In the genomic region with DNA sequence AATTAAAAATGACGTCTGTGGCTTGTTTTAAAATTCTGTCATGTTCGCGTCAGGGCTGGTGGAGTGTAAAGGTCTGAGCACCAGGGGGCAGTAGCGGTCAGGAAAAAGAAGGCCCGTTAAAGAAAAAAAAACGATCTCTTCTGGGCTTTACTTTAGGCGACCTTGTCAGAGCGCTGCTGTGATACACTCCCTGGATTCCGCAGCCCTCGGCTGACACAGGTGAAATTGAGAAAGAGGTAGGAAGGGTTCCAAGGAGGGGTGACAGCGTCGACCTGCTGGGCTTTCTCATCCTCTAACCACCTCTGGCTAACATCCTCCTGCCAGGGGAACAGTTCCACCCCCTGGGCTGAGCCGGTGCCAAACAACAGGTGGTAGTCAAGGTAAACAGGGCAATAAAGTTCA, we compare ENCODE assay signal across 8 mouse cellular contexts. TPM values are rescaled to one million over a fixed set of nuclear protein-coding genes. Genes with fewer than 3 reads are reported as not detected.
DNase-seq lines count a peak whose midpoint lies in the region; ATAC-seq and TF ChIP-seq lines count a peak whose summit lies in the region.

No protein-coding gene starts in this region.

- peak overlapping the region; percentile 37; the same call in 1 of the 2 replicates for H3K9ac ChIP-seq in embryonic facial prominence, embryonic 14.5 days (ENCODE audit: low read depth, low read length)
- peak overlapping the region; percentile 58 for H3K9ac ChIP-seq in heart, embryonic 16.5 days (ENCODE audit: low read length)

- no peaks in the 10 kb centered on the region for H3K36me3 ChIP-seq in embryonic facial prominence, embryonic 14.5 days (ENCODE audit: control insufficient read depth, insufficient read depth, low read length)
- H3K36me3 ChIP-seq in heart, embryonic 16.5 days (ENCODE audit: control insufficient read depth, insufficient read depth): no peaks in the 10 kb centered on the region
- no peaks in the 10 kb centered on the region for H3K36me3 ChIP-seq in small intestine, adult 2 months (ENCODE audit: control insufficient read depth, insufficient read depth, low read length)

- peaks cover 3% of the 10 kb centered on the region; the same call in 1 of the 2 replicates for H3K4me1 ChIP-seq in embryonic facial prominence, embryonic 14.5 days (ENCODE audit: control insufficient read depth, insufficient read depth, low read length)
- peaks cover 3% of the 10 kb centered on the region; the same call in 1 of the 2 replicates for H3K4me1 ChIP-seq in heart, embryonic 16.5 days (ENCODE audit: control insufficient read depth, insufficient read depth, low read length)
- no peaks in the 10 kb centered on the region; the same call in 1 of the 2 replicates for H3K4me1 ChIP-seq in small intestine, adult 2 months (ENCODE audit: control insufficient read depth, insufficient read depth, insufficient read length, low read length)

- no peak overlapping the region for H3K27ac ChIP-seq in embryonic facial prominence, embryonic 14.5 days (replicated peaks; ENCODE audit: low read depth, low read length)
- H3K27ac ChIP-seq in heart, embryonic 16.5 days (ENCODE audit: low read length): no peak overlapping the region
- H3K27ac ChIP-seq in small intestine, adult 2 months (ENCODE audit: insufficient read depth, low read depth, low read length): peak overlapping the region; percentile 87

- peak overlapping the region; percentile 53 for H3K4me2 ChIP-seq in embryonic facial prominence, embryonic 14.5 days (ENCODE audit: low read depth, low read length)
- peak overlapping the region; percentile 60 for H3K4me2 ChIP-seq in heart, embryonic 16.5 days (ENCODE audit: low read depth, low read length)

- H3K4me3 ChIP-seq in embryonic facial prominence, embryonic 14.5 days (ENCODE audit: low read depth, low read length): 0 out of 2 replicates have a peak overlapping the region, but pooled peaks have one; percentile 2
- peak overlapping the region; percentile 29 for H3K4me3 ChIP-seq in heart, embryonic 16.5 days (ENCODE audit: low read length)
- H3K4me3 ChIP-seq in small intestine, adult 2 months (ENCODE audit: low read depth, low read length): peak overlapping the region; percentile 70

- ATAC-seq in embryonic facial prominence, embryonic 14.5 days (ENCODE audit: low read depth): peak; percentile 12; the same call in 1 of the 2 replicates
- no peak for ATAC-seq in heart, embryonic 16.5 days (replicated peaks; ENCODE audit: extremely low read depth, insufficient read depth, low FRiP score)
- peak; percentile 68 for ATAC-seq in megakaryocyte, adult 5-6 weeks (ENCODE audit: poor library complexity, severe bottlenecking)

- H3K9me3 ChIP-seq in embryonic facial prominence, embryonic 14.5 days (ENCODE audit: control insufficient read depth, low read length): no peaks in the 10 kb centered on the region
- H3K9me3 ChIP-seq in heart, embryonic 16.5 days (replicated peaks; ENCODE audit: control insufficient read depth, low read length): no peaks in the 10 kb centered on the region

- DNase-seq in adrenal gland, adult 18-20 months (ENCODE audit: low spot score in 2 of 2): peak; percentile 61 to 74
- DNase-seq in adrenal gland, adult 8-10 months: no peak
- DNase-seq in ZHBTc4 (ENCODE audit: low read depth, low spot score): peak; percentile 80
- peak; percentile 73 for DNase-seq in embryonic facial prominence, embryonic 14.5 days (ENCODE audit: low spot score)
- peak; percentile 78 for DNase-seq in kidney, postnatal 14 days

- TF ChIP-seq CTCF in small intestine, adult 2 months (IDR thresholded peaks at IDR 0.05; ENCODE audit: extremely low read depth, insufficient read length, insufficient replicate concordance, low read depth, low read length): peak; percentile 90; the same call in 1 of the 2 replicates

- no peaks in the 10 kb centered on the region for H3K27me3 ChIP-seq in embryonic facial prominence, embryonic 14.5 days (replicated peaks; ENCODE audit: control insufficient read depth, insufficient read depth, low read length)
- no peaks in the 10 kb centered on the region for H3K27me3 ChIP-seq in heart, embryonic 16.5 days (ENCODE audit: control insufficient read depth, insufficient read depth, low read length)
- H3K27me3 ChIP-seq in small intestine, adult 2 months (ENCODE audit: control insufficient read depth, insufficient read depth, low read length): no peaks in the 10 kb centered on the region

- WGBS in embryonic facial prominence, embryonic 14.5 days: 6% methylated on average over 13 of the region's 13 CpGs
- WGBS in heart, embryonic 16.5 days: 5% methylated on average over 13 of the region's 13 CpGs
- 1% methylated on average over 13 of the region's 13 CpGs for WGBS in small intestine, adult 2 months

- peak; percentile 19; the same call in 1 of the 2 replicates for TF ChIP-seq POLR2A in small intestine, adult 2 months (IDR thresholded peaks at IDR 0.05; ENCODE audit: low read depth, low read length)

RNA-seq across cellular contexts. Expression of gene Ywhah, which starts 20.9 kb away (rescaled TPM):
- total RNA-seq in adrenal gland, adult 18-20 months (2021): 100 to 1,000 TPM; 183 to 185 TPM
- total RNA-seq in adrenal gland, adult 8-10 months (2022): 100 to 1,000 TPM; 160 to 184 (median 171) TPM
- 395 and 410 TPM in 2 replicates for polyA plus RNA-seq in embryonic facial prominence, embryonic 14.5 days (2014; fragmentation: Nextera tagmentation; extraction: Ambion mirVana)
- polyA plus RNA-seq in heart, embryonic 16.5 days (2015; fragmentation: Nextera tagmentation; extraction: Ambion mirVana): 469 and 540 TPM in 2 replicates
- total RNA-seq in megakaryocyte, adult 5-6 weeks (2015): 353 and 377 TPM in 2 replicates
- total RNA-seq in megakaryocyte, adult 5-6 weeks (2017): 210 and 213 TPM in 2 replicates
- polyA plus RNA-seq in small intestine, adult 2 months (2012; rRNA removed): 105 and 188 TPM in 2 replicates

Comparison
In these comparisons a context has a peak if more than half of its experiments do, and no peak if none do; other contexts are left out.
1. H3K4me3 ChIP-seq: peak in every context shown above with its lines; median percentile 70 in small intestine, adult 2 months; 29 in heart, embryonic 16.5 days; 2 in embryonic facial prominence, embryonic 14.5 days.